Mouse (Mus musculus): Measurements from ENCODE around the gene Scn5a. TPM values are rescaled to one million over a fixed set of nuclear protein-coding genes. Genes with fewer than 3 reads are reported as not detected.

Scn5a gene
- polyA plus RNA-seq, 1 experiment = 6.4 TPM

DNA sequence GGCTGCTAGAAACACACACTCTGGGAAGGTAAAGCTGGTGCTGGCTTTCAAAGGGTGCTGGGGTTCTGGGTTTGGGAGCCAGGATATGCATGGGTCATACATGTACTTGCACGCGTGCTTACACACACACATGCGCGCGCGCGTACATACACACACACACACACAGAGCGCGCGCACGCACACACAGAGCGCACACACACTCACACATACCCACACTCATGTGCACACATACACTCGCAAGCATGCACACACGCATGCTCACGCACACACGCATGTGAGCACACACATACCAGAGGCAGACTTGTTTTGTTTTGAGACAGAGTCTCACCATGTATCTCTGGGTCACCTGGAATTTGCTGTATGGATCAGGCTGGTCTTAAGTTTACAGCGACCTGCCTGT is 1.4 kb upstream of the Scn5a start:
- no peak for DNase-seq
- Histone ChIP-seq H3K4me1 (replicated peaks; ENCODE audit: control insufficient read depth, insufficient read depth, low read length) (peaks cover 14% of the 10 kb centered on the region), H3K36me3 (ENCODE audit: control insufficient read depth, insufficient read depth, low read length) (no peaks in the 10 kb centered on the region), H3K27me3 (ENCODE audit: control insufficient read depth, insufficient read depth, low read length) (peaks cover 12% of the 10 kb centered on the region), H3K27ac (ENCODE audit: control insufficient read depth, insufficient read depth, low read length) (no peak overlapping the region), H3K4me3 (ENCODE audit: control insufficient read depth, insufficient read depth, low read length) (no peak overlapping the region)
- TF ChIP-seq CTCF (IDR thresholded peaks at IDR 0.05; ENCODE audit: borderline replicate concordance, control insufficient read depth, extremely low read depth, insufficient read depth, low read length, poor library complexity) (no peak), POLR2A (IDR thresholded peaks at IDR 0.05; ENCODE audit: control insufficient read depth, extremely low read depth, insufficient read depth, low read length, poor library complexity) (no peak)
- WGBS = 90% methylated on average over 17 of the region's 17 CpGs

DNA sequence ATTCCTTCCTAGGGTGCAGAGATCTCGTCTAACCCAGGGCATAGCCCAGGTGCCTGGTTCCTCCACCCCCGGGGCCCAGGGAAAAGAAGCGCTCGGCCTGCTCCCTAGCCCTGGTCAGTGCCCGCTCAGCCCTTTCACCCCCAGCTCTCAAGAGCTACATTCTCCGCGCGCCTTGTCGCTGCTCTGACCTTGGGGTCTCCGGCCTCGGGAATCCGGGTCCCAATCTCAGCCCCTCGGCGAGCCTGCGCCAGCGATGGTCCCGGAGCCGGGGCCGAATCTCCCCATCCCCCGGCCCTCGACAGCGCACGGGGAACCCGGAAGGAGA is 543 bp downstream of the Scn5a start:
- Histone ChIP-seq H3K4me3 (ENCODE audit: control insufficient read depth, insufficient read depth, low read length) (peak overlapping the region; percentile 57), H3K4me1 (replicated peaks; ENCODE audit: control insufficient read depth, insufficient read depth, low read length) (peaks cover 14% of the 10 kb centered on the region), H3K27me3 (ENCODE audit: control insufficient read depth, insufficient read depth, low read length) (peaks cover 12% of the 10 kb centered on the region), H3K27ac (ENCODE audit: control insufficient read depth, insufficient read depth, low read length) (no peak overlapping the region), H3K36me3 (ENCODE audit: control insufficient read depth, insufficient read depth, low read length) (no peaks in the 10 kb centered on the region)
- WGBS = 7% methylated on average over 24 of the region's 24 CpGs
- TF ChIP-seq POLR2A (IDR thresholded peaks at IDR 0.05; ENCODE audit: control insufficient read depth, extremely low read depth, insufficient read depth, low read length, poor library complexity) = no peak
- no peak for DNase-seq

DNA sequence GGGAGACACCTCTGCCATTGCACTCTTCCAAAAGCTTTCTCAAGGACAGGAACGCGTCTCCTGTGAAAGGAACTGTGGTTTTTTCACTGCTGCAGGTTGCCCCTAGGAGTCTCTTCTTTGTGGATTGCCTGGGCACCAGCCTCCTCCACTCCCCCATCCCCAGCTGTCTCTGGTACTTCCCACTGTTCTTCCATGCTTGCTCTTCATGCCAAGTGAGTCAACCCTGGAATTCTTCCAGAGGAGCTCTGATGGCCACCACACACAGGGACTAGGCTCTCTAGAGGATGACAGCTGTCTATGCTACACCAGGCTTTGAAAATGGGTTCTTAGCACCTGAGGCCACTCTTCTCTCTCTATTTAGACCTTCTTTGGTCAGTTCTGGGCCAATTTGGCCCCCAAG is 1.8 kb downstream of the Scn5a start:
- H3K27me3 ChIP-seq (ENCODE audit: control insufficient read depth, insufficient read depth, low read length) = peaks cover 12% of the 10 kb centered on the region
- DNase-seq = no peak
- peaks cover 14% of the 10 kb centered on the region for H3K4me1 ChIP-seq (replicated peaks; ENCODE audit: control insufficient read depth, insufficient read depth, low read length)
- H3K27ac ChIP-seq (ENCODE audit: control insufficient read depth, insufficient read depth, low read length) = no peak overlapping the region
- TF ChIP-seq CTCF (IDR thresholded peaks at IDR 0.05; ENCODE audit: borderline replicate concordance, control insufficient read depth, extremely low read depth, insufficient read depth, low read length, poor library complexity) (no peak), POLR2A (IDR thresholded peaks at IDR 0.05; ENCODE audit: control insufficient read depth, extremely low read depth, insufficient read depth, low read length, poor library complexity) (no peak)
- H3K36me3 ChIP-seq (ENCODE audit: control insufficient read depth, insufficient read depth, low read length) = no peaks in the 10 kb centered on the region
- WGBS = 67% methylated on average over 2 of the region's 2 CpGs
- no peak overlapping the region for H3K4me3 ChIP-seq (ENCODE audit: control insufficient read depth, insufficient read depth, low read length)

DNA sequence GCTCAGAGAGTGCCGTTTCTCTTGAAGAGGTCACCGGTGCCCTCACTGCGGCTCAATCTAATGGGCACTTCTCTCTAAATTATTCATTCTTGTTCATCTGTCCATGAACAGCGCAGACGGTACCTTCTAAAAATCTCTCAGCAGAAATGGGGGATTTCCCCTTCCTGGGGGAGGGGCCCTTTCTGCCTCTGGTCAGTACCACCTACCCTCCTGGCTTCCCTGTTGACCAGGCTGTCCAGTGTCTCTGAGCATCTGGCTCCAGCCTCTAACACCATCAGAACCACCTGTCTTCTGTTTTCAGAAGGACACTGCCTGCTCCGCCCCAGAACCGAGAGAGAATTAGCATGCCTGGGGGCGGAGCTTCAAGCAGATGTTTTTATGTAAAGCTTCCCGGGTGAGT is 3.1 kb downstream of the Scn5a start:
- H3K36me3 ChIP-seq (ENCODE audit: control insufficient read depth, insufficient read depth, low read length) = no peaks in the 10 kb centered on the region
- TF ChIP-seq CTCF (IDR thresholded peaks at IDR 0.05; ENCODE audit: borderline replicate concordance, control insufficient read depth, extremely low read depth, insufficient read depth, low read length, poor library complexity) = no peak
- no peak overlapping the region for H3K27ac ChIP-seq (ENCODE audit: control insufficient read depth, insufficient read depth, low read length)
- H3K27me3 ChIP-seq (ENCODE audit: control insufficient read depth, insufficient read depth, low read length) = peaks cover 12% of the 10 kb centered on the region
- H3K4me1 ChIP-seq (replicated peaks; ENCODE audit: control insufficient read depth, insufficient read depth, low read length) = peaks cover 14% of the 10 kb centered on the region
- H3K4me3 ChIP-seq (ENCODE audit: control insufficient read depth, insufficient read depth, low read length) = no peak overlapping the region
- no peak for DNase-seq
- WGBS = 49% methylated on average over 9 of the region's 9 CpGs

DNA sequence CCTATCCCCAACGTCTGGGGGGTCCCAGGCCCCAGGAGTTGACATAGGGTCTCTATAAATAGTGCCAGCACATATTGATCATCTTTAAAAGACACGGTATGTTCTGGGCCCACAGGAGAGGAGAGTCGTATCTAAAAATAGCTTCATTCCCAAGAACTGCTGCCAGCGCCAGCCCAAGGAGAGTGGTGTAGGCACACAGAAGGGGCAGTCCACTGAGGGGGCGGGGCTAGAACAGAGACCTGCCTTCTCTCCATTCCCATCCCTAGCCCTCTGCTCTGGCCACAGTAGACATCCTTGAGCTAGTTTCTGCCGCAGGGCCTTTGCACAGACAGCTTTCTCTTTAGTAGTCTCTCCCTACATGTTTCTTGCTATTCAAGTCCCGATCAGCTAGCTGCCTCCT is 4.5 kb downstream of the Scn5a start:
- no peak for TF ChIP-seq CTCF (IDR thresholded peaks at IDR 0.05; ENCODE audit: borderline replicate concordance, control insufficient read depth, extremely low read depth, insufficient read depth, low read length, poor library complexity)
- peaks cover 14% of the 10 kb centered on the region for H3K4me1 ChIP-seq (replicated peaks; ENCODE audit: control insufficient read depth, insufficient read depth, low read length)
- no peak overlapping the region for H3K27ac ChIP-seq (ENCODE audit: control insufficient read depth, insufficient read depth, low read length)
- DNase-seq = no peak
- 88% methylated on average over 7 of the region's 7 CpGs for WGBS
- no peak overlapping the region for H3K4me3 ChIP-seq (ENCODE audit: control insufficient read depth, insufficient read depth, low read length)
- H3K36me3 ChIP-seq (ENCODE audit: control insufficient read depth, insufficient read depth, low read length) = no peaks in the 10 kb centered on the region
- peaks cover 11% of the 10 kb centered on the region for H3K27me3 ChIP-seq (ENCODE audit: control insufficient read depth, insufficient read depth, low read length)

DNA sequence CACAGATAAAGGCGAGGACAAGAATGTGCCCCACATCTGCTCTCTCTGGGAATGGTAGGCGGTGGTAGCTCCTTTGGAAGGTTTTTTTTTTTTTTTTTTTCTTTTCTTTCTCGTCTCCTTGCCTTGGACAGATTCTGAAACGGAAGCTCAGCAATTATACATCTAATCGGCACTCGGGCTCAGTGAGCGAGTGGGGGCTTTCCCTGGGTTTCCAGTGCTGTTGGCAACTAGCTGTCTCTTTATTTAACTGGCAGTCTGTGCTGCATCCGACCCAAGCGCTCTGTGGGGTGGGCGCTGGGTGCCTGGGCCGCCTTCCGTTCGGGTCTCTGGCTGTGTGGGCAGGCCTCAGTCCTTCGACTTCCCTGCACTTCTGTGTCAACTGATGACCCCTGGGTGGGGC is 5.8 kb downstream of the Scn5a start:
- H3K27ac ChIP-seq (ENCODE audit: control insufficient read depth, insufficient read depth, low read length) = no peak overlapping the region
- H3K36me3 ChIP-seq (ENCODE audit: control insufficient read depth, insufficient read depth, low read length) = no peaks in the 10 kb centered on the region
- H3K4me1 ChIP-seq (replicated peaks; ENCODE audit: control insufficient read depth, insufficient read depth, low read length) = peaks cover 2% of the 10 kb centered on the region
- H3K27me3 ChIP-seq (ENCODE audit: control insufficient read depth, insufficient read depth, low read length) = no peaks in the 10 kb centered on the region; the same call in 1 of the 2 replicates
- no peak overlapping the region for H3K4me3 ChIP-seq (ENCODE audit: control insufficient read depth, insufficient read depth, low read length)
- no peak for DNase-seq
- 68% methylated on average over 14 of the region's 14 CpGs for WGBS
- TF ChIP-seq CTCF (IDR thresholded peaks at IDR 0.05; ENCODE audit: borderline replicate concordance, control insufficient read depth, extremely low read depth, insufficient read depth, low read length, poor library complexity) (no peak), POLR2A (IDR thresholded peaks at IDR 0.05; ENCODE audit: control insufficient read depth, extremely low read depth, insufficient read depth, low read length, poor library complexity) (no peak)

DNA sequence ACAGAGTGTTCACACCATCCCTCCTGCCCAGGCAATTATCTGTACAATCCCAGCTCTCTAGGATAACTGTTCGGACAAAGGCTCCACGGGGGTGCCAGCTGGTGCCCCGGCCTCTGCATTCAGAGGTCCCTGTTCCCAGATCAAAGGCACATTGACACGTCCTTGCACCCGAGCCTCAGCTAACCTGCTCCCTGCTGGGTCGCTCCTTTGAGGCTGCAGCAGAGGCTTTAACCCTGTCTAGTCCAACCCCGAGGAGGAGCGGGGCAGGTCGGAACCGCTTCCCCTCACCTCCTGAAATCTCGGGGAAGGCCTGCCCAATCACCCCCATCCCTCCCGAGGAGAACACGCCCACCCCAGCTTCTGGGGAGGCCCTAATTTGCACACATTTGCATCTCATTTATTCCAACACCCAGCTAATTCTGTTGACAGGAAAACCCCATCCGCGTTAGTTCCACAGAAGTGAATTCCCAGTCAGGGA is 7.4 kb downstream of the Scn5a start:
- Histone ChIP-seq H3K36me3 (ENCODE audit: control insufficient read depth, insufficient read depth, low read length) (no peaks in the 10 kb centered on the region), H3K4me3 (ENCODE audit: control insufficient read depth, insufficient read depth, low read length) (no peak overlapping the region), H3K27me3 (ENCODE audit: control insufficient read depth, insufficient read depth, low read length) (no peaks in the 10 kb centered on the region; the same call in 1 of the 2 replicates), H3K4me1 (replicated peaks; ENCODE audit: control insufficient read depth, insufficient read depth, low read length) (peaks cover 6% of the 10 kb centered on the region), H3K27ac (ENCODE audit: control insufficient read depth, insufficient read depth, low read length) (no peak overlapping the region)
- DNase-seq = no peak
- 7% methylated on average over 15 of the region's 15 CpGs for WGBS
- TF ChIP-seq POLR2A (IDR thresholded peaks at IDR 0.05; ENCODE audit: control insufficient read depth, extremely low read depth, insufficient read depth, low read length, poor library complexity) = no peak
- no peak for TF ChIP-seq CTCF (IDR thresholded peaks at IDR 0.05; ENCODE audit: borderline replicate concordance, control insufficient read depth, extremely low read depth, insufficient read depth, low read length, poor library complexity)
